Mouse (Mus musculus) v-Abl transformed pro-B cells (cell line): ENCODE measurements around the gene Mad1l1.

ENCODE experiments used
- in situ Hi-C, 2 experiments: fragments of 400-800 bp; cut with MboI; formaldehyde crosslinking; loops; one replicate each; pipeline ENCODE4 v1.15.1; 2025; ENCODE audit not compliant: unreplicated experiment in 2 of 2

Gene Mad1l1

DNA sequence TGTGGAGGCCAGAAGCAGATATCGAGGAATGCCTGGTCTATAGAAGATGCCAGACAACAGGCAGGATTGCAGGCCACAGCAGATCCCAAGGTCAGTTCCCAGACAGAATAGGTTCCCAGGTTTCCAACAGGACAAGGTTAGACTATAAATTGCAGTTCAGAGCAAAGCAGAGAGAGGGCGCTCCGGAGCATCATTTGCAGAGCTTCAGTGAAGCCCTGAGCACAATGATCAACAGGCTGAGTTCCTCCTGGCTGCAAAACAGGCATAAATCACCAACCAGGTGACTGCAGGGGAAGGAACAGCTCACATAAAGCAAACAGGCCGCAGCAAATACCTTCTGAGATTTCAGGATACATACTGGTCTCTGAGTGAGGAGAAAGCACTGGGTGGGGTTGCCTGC, 123.6 kb downstream of the Mad1l1 start:
- in situ Hi-C loops = loop anchor here (5.0 to 10.0 kb wide), 4 partner anchors 95 to 365 kb away; no protein-coding TSS in a partner anchor

DNA sequence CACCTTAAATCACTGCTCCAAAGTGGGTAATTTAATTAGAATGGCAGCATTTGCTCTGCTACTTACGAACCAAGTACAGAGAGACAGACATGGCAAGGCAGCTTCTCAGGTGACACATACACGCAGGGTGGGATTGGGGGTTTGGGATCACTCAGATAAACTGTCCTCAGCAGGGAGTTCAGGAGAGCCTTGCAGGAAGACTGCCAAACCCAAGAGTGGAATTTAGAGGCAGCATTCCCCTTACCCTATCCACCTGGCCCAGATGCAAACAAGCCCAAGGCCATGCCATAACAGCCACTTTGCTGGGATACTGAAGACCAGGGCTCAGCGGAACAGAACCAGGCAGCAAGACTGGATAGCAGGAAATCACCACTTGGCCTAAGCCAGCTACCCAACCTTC, 124.9 kb downstream of the Mad1l1 start:
- in situ Hi-C loops = loop anchor here (5.0 to 10.0 kb wide), 4 partner anchors 96 to 364 kb away; no protein-coding TSS in a partner anchor

DNA sequence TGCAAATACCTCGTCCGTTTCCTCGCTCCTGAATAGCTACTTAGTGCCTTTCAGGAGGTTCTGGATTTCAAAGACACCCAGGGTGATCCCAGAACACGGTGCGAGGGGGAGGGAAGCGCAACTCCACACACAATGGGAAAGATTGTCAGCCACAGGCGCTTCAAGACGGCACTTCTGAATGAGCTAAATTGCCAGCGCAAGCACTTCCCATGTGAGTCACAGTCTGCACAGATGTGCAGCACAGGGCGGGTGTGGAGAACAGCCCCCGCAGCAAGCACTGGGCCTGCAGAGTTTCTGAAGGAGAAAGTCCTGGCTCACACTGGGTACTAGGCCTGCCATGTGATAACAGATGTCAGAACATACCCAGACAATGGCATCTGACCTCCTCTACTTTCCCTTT, 127.2 kb downstream of the Mad1l1 start:
- in situ Hi-C loops = loop anchor here in 1 of 2 experiments (10.0 kb wide), 1 partner anchor 201 kb away; no protein-coding TSS in a partner anchor

DNA sequence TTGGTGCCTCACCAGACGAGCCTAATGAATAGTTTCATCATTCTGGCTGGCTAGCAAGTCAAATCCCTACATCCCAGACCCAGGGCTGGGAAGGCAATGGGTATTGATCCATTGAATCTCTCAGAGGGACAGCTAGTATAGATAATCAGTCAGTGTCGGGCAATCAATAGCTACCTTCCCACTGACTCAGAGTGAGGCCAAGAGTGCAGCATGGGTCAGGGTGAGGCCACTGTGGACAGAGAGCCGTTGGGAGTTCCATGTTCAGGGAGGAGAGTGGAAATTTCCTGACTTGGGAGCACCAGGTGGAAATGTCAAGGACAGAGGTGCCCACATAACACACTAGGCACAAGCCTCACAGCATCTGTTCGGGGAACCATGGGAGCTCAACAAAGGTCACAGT, 129.8 kb downstream of the Mad1l1 start:
- in situ Hi-C loops = loop anchor here in 1 of 2 experiments (10.0 kb wide), 1 partner anchor 203 kb away; no protein-coding TSS in a partner anchor

DNA sequence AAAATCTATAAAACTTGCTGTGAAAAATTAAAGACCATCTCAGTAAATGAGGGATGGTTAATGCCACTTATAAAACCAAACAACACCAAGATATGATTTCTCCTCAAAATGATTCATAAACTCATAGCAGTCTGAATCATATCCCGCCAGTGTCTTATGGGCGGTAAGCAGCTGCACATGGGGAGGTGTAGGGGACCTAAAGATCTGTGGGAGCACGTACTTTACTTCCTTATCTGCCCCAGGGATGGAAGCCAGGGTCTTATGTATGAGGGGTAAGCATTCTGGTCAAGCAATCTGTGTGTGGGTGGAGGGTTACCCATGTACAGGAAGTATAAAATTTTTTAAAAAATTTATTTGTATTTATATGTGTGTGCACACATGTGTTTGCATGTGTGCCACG, 135.0 kb downstream of the Mad1l1 start:
- in situ Hi-C loops = no loop called here

DNA sequence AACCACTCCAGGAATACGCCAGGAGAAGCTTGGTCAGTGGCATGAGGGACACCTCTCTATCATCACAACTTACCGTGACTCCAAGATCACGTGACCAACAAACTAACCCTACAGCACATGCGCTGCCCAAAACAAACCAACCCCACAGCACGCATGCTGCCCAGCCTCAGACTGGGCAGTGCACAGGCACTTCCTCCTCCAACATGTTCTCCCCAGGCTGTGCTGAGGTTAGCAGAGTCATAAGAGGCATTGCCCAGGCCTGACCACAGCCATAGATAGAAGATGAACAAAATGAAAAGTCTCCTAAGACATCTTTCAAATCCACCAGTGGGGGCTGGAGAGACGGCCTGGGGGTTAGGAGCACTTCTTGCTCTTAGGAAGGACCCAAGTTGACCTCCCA, 135.6 kb downstream of the Mad1l1 start:
- in situ Hi-C loops = no loop called here

DNA sequence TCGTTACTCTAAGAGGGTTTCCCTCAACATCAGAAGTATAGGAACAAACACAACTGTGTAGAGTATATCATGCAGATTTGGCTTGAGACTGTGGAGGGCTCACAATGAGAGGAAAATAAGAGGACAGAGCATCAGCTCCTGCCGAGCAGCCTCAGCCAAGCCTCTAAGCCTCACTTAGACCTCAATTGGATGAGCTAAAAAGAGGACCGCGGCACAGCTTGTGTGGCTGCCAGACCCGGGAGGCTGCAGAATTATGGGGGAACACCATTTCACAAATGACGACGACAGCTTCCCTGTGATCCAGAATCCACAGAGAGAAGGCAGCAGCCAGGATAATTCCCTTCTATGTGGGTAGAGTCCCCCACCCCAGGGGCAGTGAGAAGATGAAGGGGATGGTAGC, 138.0 kb downstream of the Mad1l1 start:
- in situ Hi-C loops = no loop called here

DNA sequence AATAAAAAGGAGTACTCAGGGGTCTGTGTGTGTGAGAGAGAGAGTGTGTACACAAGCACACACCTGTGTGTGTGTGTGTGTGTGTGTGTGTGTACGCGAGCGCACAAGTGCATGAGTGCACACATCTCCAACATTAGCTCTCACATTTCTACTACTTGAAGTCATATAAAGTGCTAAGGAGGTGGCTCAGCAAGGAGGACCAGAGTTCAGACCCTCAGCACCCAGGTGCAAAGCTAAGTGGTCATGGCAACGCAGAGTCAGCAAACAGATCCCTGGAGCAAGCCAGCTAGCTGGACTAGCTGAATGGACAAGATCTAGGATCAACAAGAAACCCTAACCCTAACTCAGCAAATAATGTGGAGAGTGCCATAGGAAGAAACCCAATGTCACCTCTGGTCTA, 139.0 kb downstream of the Mad1l1 start:
- in situ Hi-C loops = no loop called here

DNA sequence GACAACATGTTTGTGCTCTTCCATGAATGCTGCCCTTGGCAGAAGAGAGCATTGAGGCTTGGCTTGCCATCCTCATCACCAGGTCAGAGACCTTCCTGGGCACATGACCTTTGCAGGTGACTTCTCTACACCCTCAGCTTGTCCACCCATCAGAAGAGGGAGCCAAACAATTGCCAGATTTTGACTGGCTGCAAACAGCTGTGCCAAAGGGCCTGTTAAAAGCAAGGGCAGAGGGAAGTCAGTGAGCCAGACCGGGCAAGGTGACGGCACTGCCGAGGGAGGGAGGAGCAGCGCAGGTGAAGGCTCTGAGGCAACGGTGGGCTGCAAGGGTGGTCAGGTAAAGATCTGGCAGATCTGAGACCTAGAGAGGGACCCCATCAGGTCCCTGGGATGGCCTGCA, 141.3 kb downstream of the Mad1l1 start:
- in situ Hi-C loops = no loop called here

DNA sequence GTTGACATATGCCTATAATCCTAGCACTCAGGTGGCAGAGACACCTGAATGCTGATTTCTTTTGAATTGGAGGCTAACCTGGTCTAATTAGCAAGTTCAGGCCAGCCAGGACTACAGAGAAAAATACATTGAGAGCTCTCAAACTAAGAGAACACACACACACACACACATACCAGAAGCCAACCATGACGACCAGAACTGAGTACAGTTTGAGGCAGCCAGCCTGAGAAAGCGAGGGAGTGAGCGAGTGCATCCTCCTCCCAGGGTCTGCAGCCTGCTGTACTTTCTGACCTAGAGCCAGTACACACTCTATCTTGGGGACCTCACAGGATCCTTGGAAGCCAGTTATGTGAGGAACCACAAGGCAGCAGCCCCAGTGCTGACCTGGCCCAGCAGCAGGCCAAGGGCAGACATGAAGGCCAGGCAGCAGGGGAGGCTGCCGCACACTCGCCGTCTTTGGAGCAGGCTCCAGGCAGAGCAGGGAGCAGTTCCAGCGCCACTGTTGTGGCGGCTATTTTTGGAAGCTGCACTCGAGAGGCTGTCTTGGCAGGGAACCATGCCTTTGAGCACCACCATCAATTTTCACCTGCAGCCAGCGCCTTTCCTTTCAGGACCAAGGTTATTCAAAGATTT, 143.2 kb downstream of the Mad1l1 start:
- in situ Hi-C loops = no loop called here

DNA sequence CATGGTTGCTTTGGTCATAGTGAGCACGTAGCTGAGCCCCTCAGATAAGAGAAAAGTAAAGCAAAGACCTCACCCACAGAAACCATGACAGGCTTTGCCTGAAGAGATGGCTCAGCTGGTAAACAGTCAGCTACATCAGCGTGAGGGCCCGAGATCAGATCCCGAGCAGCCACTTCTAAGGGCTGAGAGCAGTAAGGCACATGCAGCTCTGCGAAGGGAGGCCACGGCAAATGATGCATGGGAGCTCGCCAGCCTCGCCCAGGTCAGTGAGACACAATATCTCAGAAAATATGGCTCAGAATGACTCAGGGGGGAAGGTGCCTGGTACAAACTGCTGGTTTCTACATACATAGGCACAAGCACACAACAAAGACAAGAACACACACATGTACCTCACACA, 143.8 kb downstream of the Mad1l1 start:
- in situ Hi-C loops = no loop called here

DNA sequence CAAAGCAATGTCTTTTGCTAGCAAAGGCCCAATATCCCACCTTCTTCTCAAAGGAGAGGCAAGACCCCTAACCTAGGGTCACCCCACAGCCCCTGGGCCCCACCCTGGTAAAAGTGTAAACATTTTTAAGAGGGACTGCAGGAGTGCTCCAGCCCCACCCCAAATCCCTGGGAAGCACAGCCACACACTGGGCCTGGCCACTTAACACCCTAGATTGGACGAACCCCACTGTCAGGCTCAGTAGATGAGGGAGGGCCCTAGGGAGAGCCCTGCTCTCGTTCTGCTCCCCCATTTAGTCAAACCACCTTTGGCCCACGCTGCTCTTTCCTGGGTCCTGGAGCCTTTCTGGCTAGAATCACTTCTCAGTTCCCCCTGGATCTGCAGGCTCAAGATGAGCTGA, 145.0 kb downstream of the Mad1l1 start:
- in situ Hi-C loops = no loop called here

DNA sequence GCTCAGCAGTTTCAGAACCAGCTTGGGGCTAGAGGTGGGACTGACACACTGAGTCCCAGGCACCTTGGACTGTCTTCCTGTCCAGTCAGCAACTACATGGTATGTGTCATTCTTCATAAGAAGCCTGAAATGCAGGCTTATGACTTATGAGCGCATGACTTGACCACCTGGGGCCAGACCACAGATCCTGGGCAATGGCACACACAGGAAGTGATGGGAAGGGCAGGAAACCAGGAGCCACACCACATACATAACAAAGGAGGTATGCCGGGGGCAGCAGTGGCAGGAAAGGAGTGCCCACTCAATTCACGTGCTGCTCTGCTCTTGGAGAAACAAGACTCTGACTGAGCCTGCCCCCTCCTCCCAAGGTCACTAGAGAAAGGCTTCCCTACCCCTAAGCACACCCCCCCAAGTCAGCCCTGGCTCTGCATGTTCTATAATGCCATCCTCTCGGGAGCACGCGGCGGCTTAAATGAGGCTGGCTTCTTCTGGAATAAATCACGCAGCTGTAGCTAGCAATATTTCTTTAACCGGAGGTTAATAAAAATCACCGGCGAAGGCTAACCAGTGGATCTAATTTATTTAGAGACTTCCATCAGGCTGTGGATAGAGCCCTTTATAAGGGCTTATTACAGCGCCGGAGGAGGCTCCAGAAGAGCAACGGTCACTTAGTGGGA, 146.4 kb downstream of the Mad1l1 start:
- in situ Hi-C loops = no loop called here

DNA sequence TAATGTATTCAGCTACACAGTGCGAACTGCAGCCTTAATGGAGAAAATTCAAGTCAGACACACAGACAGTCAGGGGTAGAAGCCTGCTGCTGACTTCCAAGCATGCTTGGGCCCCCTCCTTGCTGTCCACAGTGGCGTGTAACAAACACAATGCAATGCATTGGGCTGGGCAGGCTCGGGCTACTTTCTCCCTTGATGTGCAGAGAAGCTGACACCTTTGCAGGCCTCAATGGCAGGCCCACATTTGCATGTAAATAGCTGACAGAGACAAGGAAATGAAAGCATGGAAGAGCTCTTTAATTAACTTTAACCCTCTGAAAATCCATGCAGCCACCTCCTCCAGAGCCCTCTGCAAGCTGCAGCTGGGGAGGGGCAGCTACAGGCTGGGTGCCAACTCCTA, 147.3 kb downstream of the Mad1l1 start:
- in situ Hi-C loops = no loop called here

DNA sequence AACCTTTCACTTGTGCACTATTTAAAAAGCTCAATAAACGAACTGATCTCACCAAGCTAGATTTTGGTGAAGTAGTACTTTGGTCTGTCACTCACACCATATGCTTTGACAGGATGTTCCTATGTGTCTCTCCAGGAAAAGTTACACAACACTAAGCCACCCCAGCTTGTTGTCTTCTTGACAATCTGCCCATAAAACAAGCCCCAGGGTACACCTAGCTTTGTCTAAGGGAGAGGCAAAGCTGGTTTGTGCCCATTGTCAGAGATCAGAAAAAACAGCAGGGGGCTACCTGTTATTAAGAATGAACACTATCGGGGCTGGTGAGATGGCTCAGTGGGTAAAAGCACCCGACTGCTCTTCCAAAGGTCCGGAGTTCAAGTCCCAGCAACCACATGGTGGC, 148.2 kb downstream of the Mad1l1 start:
- in situ Hi-C loops = no loop called here

DNA sequence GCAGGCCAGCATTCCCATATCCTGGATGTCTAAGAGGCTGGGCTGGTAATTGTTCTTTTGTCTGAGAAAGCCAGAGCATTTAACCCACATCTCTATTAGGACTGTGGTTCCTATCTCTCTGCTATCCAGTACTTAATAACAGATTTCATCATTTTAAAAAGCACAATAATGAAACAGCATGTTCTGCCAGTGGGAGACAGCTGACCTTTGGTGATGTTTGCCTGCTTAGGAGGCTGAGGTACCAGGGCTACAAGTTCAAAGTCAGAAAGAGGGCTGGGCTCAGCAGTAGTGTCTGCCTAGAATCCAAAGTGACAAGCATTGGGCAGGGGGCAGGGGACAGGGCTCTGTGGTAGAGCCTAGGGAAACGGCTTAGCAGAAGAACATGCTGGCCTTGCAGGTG, 149.6 kb downstream of the Mad1l1 start:
- in situ Hi-C loops = no loop called here

DNA sequence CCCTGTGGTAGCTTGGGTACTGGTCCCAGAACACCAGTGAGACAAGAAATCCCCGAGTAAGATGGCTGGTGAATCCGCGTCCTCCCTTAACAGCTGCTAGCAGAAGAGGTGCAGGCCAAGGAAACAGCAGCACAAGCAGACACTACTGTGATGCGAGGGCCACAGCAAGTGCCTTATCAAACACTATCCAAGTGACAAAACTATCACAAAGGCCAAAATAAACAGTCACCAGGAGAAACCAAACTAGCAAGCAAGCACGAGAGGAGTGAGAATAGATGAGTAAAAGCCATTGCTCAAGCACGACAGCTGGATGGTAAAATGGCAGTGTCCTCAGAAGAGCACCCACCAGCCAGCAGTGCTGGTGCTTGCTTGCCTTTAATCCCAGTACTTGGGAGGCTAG, 153.8 kb downstream of the Mad1l1 start:
- in situ Hi-C loops = no loop called here

DNA sequence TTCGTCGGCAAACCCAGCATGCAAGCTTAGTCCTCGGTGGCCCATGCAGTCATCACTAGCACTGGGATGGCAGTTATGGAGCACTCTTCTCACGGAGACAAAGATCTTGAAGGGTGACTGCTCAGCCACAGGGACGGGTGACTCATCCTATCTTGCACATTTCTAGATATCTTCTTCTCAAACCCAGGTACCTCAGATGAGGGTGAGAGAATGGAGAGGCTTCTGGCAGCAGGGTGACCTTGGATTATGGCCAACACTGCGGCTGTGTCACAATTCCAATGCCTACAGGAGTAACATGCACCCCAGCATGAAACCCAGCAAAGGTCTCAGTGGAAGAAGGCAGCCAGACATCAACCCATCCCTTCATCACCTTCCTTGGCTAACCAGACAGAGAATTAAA, 154.3 kb downstream of the Mad1l1 start:
- in situ Hi-C loops = no loop called here

DNA sequence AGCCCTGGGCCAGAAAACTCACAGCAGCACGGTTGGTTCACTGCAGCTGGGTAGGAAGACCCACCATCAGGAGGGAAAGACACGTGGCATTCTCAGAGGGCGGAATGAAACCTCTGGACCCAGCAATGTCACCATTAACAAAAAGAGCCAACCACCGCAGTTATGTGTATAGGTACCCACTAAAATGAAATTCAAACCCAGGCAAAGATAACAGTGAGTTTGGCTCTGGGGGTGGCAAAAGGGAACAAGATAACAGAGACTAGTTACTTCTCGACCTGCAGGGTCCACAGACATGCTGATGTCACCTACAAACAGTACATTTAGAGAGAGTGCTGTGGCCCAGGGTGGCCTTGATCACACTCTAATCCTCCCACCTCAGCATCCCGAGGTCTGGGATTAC, 157.4 kb downstream of the Mad1l1 start:
- in situ Hi-C loops = no loop called here

DNA sequence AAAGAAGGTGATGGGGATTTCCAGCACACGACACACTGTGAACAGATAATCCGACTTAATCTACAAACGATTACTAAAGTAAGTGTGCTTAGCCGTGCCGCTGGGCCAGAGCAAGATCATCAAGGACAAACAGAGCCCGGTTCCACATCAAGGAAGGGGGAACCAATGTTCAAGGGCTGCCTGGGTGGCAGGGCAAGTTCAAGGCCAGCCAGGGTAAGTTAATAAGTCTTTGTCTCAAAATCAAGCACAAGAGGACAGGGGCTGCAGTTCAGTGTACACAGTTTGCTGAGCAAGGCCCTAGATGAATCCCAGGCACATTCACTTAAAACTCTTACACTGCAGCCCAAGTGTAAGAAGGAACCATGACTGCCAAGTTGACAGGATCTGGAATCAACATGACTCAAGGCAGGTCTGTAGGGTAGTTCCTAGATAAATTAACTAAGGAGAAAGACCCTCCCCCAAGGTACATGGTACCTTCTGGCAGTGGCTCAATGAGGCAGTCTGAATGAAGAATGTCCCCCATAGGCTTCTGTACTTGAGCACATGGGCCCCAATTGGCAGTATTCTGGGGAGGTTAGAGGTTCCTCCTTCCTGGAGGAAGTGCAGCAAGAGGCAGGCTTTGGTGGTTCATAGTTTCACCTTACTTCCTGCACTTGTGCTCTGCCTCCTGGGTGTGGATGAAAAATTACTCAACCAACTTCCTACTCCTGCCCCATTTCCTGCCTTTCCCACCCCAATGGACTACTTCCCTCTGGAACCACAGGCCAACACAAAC, 159.1 kb downstream of the Mad1l1 start:
- in situ Hi-C loops = no loop called here

DNA sequence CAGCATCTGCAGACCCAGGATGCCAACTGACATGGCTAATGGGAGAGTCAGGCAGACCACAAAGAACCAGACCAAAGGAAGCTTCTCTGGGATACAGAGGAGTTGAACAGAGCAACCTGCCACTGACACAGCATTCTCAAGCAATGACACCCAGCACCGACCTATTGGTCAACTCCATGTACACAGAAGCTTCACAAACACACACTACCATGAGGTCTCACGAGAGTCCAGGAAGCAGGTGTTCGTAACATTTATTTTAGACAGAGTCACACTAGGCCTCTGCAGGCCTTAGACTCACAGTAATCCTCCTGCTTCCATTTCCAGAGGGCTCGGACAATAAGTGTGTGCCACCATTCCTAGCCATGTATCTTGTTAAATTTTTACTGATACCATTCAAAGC, 162.3 kb downstream of the Mad1l1 start:
- in situ Hi-C loops = no loop called here
